Mouse (Mus musculus) limb, embryonic 11.5 days (tissue): ENCODE measurements around the gene Zfhx3. TPM values are rescaled to one million over a fixed set of nuclear protein-coding genes. Genes with fewer than 3 reads are reported as not detected.
A peak's percentile ranks its signal among the peaks of the same experiment; 100 is the strongest.

ENCODE experiments used
- ATAC-seq: fragments of 200-750 bp; cut with Nextera tagmentation; 2 replicates; pipeline ENCODE4 v1.8.0; 2017; ENCODE audit warnings: low read depth; ENCODE audit not compliant: insufficient number of reproducible peaks, low FRiP score, low TSS enrichment
- DNase-seq: peaks from one replicate; pipeline ENCODE4 v3.0.0-alpha.2; 2015; ENCODE audit warnings: low spot score
- H3K27ac ChIP-seq: fragments of 300-500 bp; sonication (generic); replicated peaks from 2 replicates; pipeline ENCODE4 v1.5.1; 2014; ENCODE audit warnings: low read depth, mild to moderate bottlenecking, low read length
- H3K27me3 ChIP-seq: fragments of 300-500 bp; sonication (generic); 2 replicates; pipeline ENCODE4 v1.6.1; 2014; ENCODE audit warnings: mild to moderate bottlenecking, low read length, mixed read lengths; ENCODE audit not compliant: control insufficient read depth, insufficient read depth
- H3K36me3 ChIP-seq: fragments of 300-500 bp; sonication (generic); 2 replicates; pipeline ENCODE4 v1.6.1; 2014; ENCODE audit warnings: mild to moderate bottlenecking, low read length, moderate library complexity, mixed read lengths; ENCODE audit not compliant: control insufficient read depth, insufficient read depth
- H3K4me1 ChIP-seq: fragments of 300-500 bp; sonication (generic); 2 replicates; pipeline ENCODE4 v1.6.1; 2014; ENCODE audit warnings: low read length, mixed read lengths; ENCODE audit not compliant: control insufficient read depth, insufficient read depth
- H3K4me2 ChIP-seq: fragments of 300-500 bp; sonication (generic); 2 replicates; pipeline ENCODE4 v1.6.1; 2014; ENCODE audit warnings: low read depth, mild to moderate bottlenecking, moderate library complexity; ENCODE audit not compliant: severe bottlenecking
- H3K4me3 ChIP-seq: fragments of 300-500 bp; sonication (generic); 2 replicates; pipeline ENCODE4 v1.5.1; 2014; ENCODE audit warnings: low read depth, low read length
- H3K9ac ChIP-seq: fragments of 300-500 bp; sonication (generic); 2 replicates; pipeline ENCODE4 v1.6.1; 2014; ENCODE audit warnings: mild to moderate bottlenecking, low read length
- H3K9me3 ChIP-seq: fragments of 300-500 bp; sonication (generic); 2 replicates; pipeline ENCODE4 v1.6.1; 2016; ENCODE audit warnings: low read length; ENCODE audit not compliant: control insufficient read depth
- WGBS: fragments of 180-500 bp; shearing (Covaris S2); extraction: QIAGEN DNeasy Blood & Tissue Kit; methylation state at CpG from one replicate; pipeline ENCODE4 v1.1.7; 2014; 5-methylcytosine and 5-hydroxymethylcytosine counted together
- polyA plus RNA-seq: library from polyadenylated mRNA; unstranded; fragments of >200 nt; fragmentation: Nextera tagmentation; extraction: Ambion mirVana; gene quantifications from 2 replicates; pipeline ENCODE4 v1.2.1, GENCODE M21; 2014

Gene Zfhx3
- polyA plus RNA-seq, 1 experiment from 2014 or later: 36.4 TPM

- no peaks in the 10 kb centered on the region for H3K36me3 ChIP-seq
- 93% methylated on average over 12 of the region's 12 CpGs for WGBS
- no peak overlapping the region for H3K4me3 ChIP-seq
- H3K27me3 ChIP-seq: no peaks in the 10 kb centered on the region
- DNase-seq: no peak
- H3K27ac ChIP-seq: no peak overlapping the region
- ATAC-seq: no peak
- no peak overlapping the region for H3K9ac ChIP-seq
- H3K4me2 ChIP-seq: no peak overlapping the region
- peaks cover 41% of the 10 kb centered on the region for H3K4me1 ChIP-seq
- H3K9me3 ChIP-seq: no peaks in the 10 kb centered on the region
Measured at GRCm38 (mm10) chr8:108885861-108886260, 943.4 kb downstream of the Zfhx3 start.

- Histone ChIP-seq H3K4me3 (no peak overlapping the region), H3K4me2 (peak overlapping the region; percentile 32; the same call in 1 of the 2 replicates), H3K27me3 (no peaks in the 10 kb centered on the region), H3K27ac (no peak overlapping the region), H3K4me1 (peaks cover 41% of the 10 kb centered on the region), H3K9me3 (no peaks in the 10 kb centered on the region), H3K9ac (no peak overlapping the region), H3K36me3 (no peaks in the 10 kb centered on the region)
- 25% methylated on average over 12 of the region's 12 CpGs for WGBS
- peak; percentile 86 for DNase-seq
- peak; percentile 15; the same call in 1 of the 2 replicates for ATAC-seq
Measured at GRCm38 (mm10) chr8:108886599-108887255, 944.3 kb downstream of the Zfhx3 start.

GRCm38 (mm10) chr8:108887256-108887615 lies 944.8 kb downstream of the Zfhx3 start:
- ATAC-seq: peak; percentile 48; the same call in 1 of the 2 replicates

GRCm38 (mm10) chr8:108887890-108888289 lies 945.4 kb downstream of the Zfhx3 start:
- Histone ChIP-seq H3K4me1 (peaks cover 41% of the 10 kb centered on the region), H3K27ac (no peak overlapping the region), H3K9me3 (no peaks in the 10 kb centered on the region), H3K36me3 (no peaks in the 10 kb centered on the region), H3K4me3 (no peak overlapping the region), H3K4me2 (no peak overlapping the region), H3K27me3 (no peaks in the 10 kb centered on the region), H3K9ac (no peak overlapping the region)
- 88% methylated on average over 8 of the region's 8 CpGs for WGBS
- no peak for DNase-seq
- no peak for ATAC-seq

More at GRCm38 (mm10) chr8:108887256-108887615, 944.8 kb downstream of the Zfhx3 start:
- Histone ChIP-seq H3K4me2 (no peak overlapping the region), H3K27ac (no peak overlapping the region), H3K27me3 (no peaks in the 10 kb centered on the region), H3K4me3 (no peak overlapping the region), H3K4me1 (peaks cover 41% of the 10 kb centered on the region), H3K9me3 (no peaks in the 10 kb centered on the region), H3K36me3 (no peaks in the 10 kb centered on the region), H3K9ac (no peak overlapping the region)
- no peak for DNase-seq
- WGBS: 69% methylated on average over 14 of the region's 14 CpGs

- Histone ChIP-seq H3K36me3 (no peaks in the 10 kb centered on the region), H3K9me3 (no peaks in the 10 kb centered on the region), H3K27me3 (no peaks in the 10 kb centered on the region), H3K9ac (no peak overlapping the region), H3K4me3 (no peak overlapping the region), H3K4me1 (peaks cover 41% of the 10 kb centered on the region), H3K27ac (no peak overlapping the region), H3K4me2 (0 out of 2 replicates have a peak overlapping the region, but pooled peaks have one; percentile 12)
- ATAC-seq: no peak
- no peak for DNase-seq
- WGBS: 21% methylated on average over 4 of the region's 4 CpGs
Measured at GRCm38 (mm10) chr8:108888924-108889323, 946.5 kb downstream of the Zfhx3 start.

- Histone ChIP-seq H3K4me1 (peaks cover 44% of the 10 kb centered on the region), H3K4me3 (no peak overlapping the region), H3K9me3 (no peaks in the 10 kb centered on the region), H3K4me2 (0 out of 2 replicates have a peak overlapping the region, but pooled peaks have one; percentile 12), H3K27me3 (no peaks in the 10 kb centered on the region), H3K9ac (no peak overlapping the region), H3K27ac (no peak overlapping the region), H3K36me3 (no peaks in the 10 kb centered on the region)
- DNase-seq (no peak), ATAC-seq (no peak)
- 43% methylated on average over 5 of the region's 5 CpGs for WGBS
Measured at GRCm38 (mm10) chr8:108889406-108889805, 947.0 kb downstream of the Zfhx3 start.

- H3K9ac ChIP-seq: no peak overlapping the region
- DNase-seq (no peak), ATAC-seq (no peak)
- H3K36me3 ChIP-seq: no peaks in the 10 kb centered on the region
- H3K9me3 ChIP-seq: no peaks in the 10 kb centered on the region
- H3K4me1 ChIP-seq: peaks cover 35% of the 10 kb centered on the region
- no peak overlapping the region for H3K4me2 ChIP-seq
- no peaks in the 10 kb centered on the region for H3K27me3 ChIP-seq
- no peak overlapping the region for H3K27ac ChIP-seq
- 35% methylated on average over 10 of the region's 10 CpGs for WGBS
- H3K4me3 ChIP-seq: no peak overlapping the region
Measured at GRCm38 (mm10) chr8:108894287-108894686, 951.8 kb downstream of the Zfhx3 start.

GRCm38 (mm10) chr8:108896468-108897346 lies 954.3 kb downstream of the Zfhx3 start:
- H3K4me1 ChIP-seq: peaks cover 36% of the 10 kb centered on the region
- H3K9ac ChIP-seq: no peak overlapping the region
- no peak for ATAC-seq
- no peaks in the 10 kb centered on the region for H3K9me3 ChIP-seq
- no peaks in the 10 kb centered on the region for H3K27me3 ChIP-seq
- H3K27ac ChIP-seq: peak overlapping the region; percentile 30; the same call in 1 of the 2 replicates
- no peak overlapping the region for H3K4me3 ChIP-seq
- 73% methylated on average over 18 of the region's 18 CpGs for WGBS
- no peaks in the 10 kb centered on the region for H3K36me3 ChIP-seq
- DNase-seq: no peak
- no peak overlapping the region for H3K4me2 ChIP-seq
